Mouse (Mus musculus): ENCODE results near the gene Chchd10. TPM values are rescaled to one million over a fixed set of nuclear protein-coding genes. Genes with fewer than 3 reads are reported as not detected.
A peak's percentile ranks its signal among the peaks of the same experiment; 100 is the strongest.
"Not testable (repeated sequence)": the region's sequence is repeated elsewhere in the genome, so short reads cannot be mapped to it uniquely, and the experiment has no call there.

Gene Chchd10
- total RNA-seq (2021), result 100 to 1,000 TPM; 286 to 309 TPM
- long read RNA-seq, experiment 1, transcript Chchd10-201 (4 exons, 939 nt), result major isoform, 126 of 132 reads
- long read RNA-seq, experiment 1, partial matches to known transcripts, result 3 of 132 reads
- long read RNA-seq, experiment 1, other reads (novel, unspliced or antisense), result 1 of 132 reads
- long read RNA-seq, experiment 2, transcript Chchd10-201 (4 exons, 939 nt), result major isoform, 356 of 370 reads
- long read RNA-seq, experiment 2, partial matches to known transcripts, result 12 of 370 reads
- long read RNA-seq, experiment 2, other reads (novel, unspliced or antisense), result 1 of 370 reads

DNA sequence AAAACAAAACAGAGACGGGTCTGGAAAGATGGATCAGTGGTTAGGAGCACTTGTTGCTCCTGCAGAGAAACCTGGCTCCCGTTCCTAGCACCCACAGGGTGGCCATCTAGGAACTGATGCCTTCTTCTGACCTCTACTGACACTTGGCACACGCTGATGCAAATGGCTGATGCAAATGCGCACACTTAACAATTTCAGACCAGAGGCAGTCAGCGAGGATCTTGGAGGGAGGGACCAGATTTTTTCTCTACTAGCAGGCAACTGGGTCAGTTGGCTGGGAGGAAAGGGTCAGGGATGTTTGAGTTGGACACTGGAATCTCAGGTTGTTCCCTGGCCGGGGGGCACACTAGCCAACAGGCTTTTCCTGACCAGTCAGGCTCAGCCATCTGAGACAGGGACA, at the start of gene Chchd10:
Gene Chchd10 (plus strand): TSS at position 240 of the 400 bp plus-strand sequence.
- DNase-seq (ENCODE audit: low spot score in 2 of 2), result no peak

DNA sequence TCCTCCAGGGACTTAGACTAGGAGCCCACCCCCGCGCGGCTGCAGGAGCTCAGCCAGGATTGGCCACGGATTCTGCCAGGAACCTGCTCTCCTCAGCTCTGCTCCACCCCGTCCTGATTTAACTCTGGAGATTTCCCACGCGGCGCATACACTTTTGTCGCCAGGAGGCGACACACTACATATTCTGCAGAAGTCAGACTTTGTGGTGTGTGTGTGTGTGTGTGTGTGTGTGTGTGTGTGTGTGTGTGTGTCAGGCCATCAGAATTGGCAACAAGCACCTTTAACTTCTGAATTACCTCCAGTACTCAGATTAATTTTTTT, 49.7 kb upstream of the Chchd10 start:
- peak; percentile 70 to 82 for DNase-seq (ENCODE audit: low spot score in 2 of 2)

DNA sequence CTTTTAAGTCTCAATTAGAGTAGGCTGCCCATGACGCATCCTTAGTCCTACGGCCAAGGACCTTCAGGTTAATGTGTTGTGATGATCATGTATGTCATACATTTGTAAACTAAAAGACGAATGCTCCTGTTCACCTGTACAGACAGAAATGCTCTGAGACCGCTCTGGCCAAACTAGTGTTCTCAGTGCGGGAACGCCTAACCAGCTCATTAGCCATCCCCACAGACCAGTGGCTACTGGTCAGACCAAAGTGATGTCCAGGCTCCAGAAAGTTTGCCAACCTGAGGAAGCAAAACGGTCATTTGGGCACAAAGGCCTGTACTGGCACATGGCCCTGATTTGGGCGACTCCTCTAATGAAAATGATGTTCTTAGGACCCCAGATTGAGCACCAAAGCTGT, 48.2 kb upstream of the Chchd10 start:
- DNase-seq (ENCODE audit: low spot score in 2 of 2), result no peak

DNA sequence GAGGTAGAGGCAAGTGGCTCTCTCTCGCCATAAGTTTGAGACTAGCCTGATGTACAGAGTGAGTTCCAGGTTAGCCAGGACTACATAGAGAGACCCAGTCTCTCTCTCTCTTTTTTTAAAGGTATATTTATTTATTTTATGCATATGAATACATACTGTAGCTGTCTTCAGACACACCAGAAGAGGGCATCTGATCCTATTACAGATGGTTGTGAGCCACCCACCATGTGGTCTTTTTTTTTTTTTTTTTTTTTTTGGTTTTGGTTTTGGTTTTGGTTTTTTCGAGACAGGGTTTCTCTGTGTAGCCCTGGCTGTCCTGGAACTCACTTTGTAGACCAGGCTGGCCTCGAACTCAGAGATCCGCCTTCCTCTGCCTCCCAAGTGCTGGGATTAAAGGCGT, 45.4 kb upstream of the Chchd10 start:
- not testable (repeated sequence) for DNase-seq (ENCODE audit: low spot score in 2 of 2)

DNA sequence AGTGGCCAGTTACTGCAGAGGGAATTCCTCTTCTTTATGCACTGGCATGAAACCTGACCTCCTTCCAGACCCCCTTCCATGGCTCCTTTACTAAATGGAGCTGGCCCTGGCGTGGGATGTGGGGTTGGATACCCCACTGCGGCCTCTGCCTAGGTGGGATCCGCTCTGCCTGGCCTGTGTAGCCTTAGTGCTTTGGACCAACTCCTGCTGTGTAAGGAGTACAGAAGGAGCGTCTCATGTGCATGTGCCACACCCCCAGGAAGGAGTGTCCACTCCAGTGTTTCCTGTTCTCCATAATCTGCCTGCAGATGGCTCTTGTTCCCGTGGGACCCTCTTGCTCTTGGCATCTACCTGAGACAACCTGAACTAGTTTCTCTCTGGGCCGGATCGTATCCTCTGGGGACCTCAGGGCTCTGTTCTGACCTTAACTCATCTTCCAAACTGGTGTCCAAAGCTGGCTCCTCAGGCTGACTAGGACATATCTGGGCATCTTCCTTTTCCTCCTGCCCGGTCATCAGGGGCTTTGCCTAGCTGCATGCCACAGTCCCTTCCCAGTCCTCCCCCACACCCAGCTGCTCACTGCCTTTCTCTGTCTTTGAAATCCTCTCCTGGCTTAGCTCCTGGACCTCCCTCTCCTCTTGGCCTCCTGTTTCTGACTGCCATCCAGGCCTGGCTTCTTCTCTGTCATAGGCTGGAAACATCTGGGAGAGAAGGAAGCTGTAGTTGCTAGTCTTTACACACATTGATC, 43.4 kb upstream of the Chchd10 start:
- no peak for DNase-seq (ENCODE audit: low spot score in 2 of 2)

DNA sequence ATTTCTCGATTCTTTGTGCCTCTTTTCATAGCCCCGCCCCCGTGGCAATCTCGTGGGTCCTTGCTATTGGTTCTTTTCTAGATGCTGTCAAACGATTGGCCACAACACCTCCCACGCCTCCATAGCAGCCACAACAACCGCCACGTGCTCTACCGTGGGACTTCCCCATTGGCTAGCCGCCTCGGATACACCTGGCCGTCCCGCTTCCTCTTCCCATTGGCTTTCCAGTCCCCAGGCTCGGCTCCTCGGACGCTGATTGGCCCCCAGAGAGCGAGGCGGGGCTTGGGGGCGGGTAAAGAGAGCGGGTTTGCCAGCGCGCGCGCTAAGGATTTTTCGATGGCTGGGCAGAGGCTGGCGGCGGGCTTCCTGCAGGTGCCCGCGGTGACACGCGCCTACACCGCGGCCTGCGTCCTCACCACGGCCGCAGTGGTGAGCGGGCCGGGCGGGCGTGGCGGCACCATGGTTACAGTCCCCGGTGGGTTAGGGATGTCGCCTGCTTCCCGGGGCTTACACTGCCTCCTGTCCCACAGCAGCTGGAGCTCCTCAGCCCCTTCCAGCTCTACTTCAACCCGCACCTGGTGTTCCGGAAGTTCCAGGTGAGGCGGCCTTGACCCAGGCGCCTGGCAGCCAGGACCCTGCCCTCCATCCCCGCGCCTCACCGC, 39.7 kb upstream of the Chchd10 start, which contains the start of gene Derl3:
Gene Derl3 (plus strand): TSS at position 325 of the 662 bp plus-strand sequence.
- DNase-seq (ENCODE audit: low spot score in 2 of 2), result peak; percentile 91 to 97

DNA sequence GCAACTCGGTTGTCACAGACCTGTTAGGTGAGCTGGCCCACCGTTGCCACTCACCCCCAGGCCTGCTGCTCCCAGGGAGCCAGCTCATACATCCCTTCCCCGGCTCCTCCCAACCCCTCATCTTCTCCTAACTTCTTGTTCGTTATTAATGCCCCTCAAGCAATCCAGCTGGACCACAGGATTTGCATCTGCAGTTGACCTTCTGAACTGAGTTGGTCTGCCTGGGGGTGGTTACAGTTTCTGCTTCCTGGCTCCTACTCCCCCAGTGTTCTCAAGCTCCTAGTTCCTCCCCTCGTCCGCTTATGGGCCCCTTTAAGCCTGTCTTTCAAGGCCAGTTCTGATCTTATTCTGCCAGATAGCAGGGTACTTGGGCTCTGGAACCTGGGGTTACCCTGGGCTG, 38.3 kb upstream of the Chchd10 start:
- no peak for DNase-seq (ENCODE audit: low spot score in 2 of 2)

DNA sequence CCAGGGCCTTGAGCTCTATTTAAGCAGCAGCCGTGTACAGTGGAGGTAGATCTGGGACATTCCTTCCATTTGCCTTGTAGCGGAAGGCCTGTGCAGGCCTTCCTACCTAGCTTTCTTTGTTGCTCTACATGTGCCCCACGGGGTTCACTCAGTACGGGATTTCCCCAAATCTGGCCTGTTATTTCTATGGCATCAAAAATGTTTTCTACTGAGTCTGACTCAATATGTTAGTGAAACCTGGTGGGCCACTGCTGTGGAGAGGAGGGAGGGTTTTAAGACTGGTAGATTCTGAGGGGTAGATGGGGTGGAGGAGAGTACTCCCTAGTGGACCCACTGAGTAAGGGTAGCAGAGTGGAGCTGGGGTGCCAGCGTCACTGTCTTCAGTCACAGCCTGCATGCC, 37.2 kb upstream of the Chchd10 start:
- DNase-seq (ENCODE audit: low spot score in 2 of 2), result no peak

DNA sequence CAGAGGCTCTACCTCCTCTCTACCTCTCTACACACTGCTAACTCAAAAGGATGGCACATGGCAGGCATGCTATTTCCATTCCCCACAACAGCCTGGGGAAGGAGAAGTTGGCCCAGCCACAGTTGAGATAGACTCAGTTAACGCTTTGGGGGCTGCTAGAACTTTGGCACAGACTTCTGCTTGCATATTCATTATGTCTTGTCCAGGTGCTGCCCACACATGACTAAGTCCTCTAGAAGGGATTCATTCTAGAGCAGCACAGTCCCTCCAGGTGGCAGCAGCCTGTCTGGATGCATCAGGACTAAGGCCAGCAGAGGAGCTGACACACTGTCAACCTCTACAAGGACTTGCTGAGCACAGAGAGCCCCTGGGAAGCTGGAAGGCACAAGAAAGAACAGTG, 36.7 kb upstream of the Chchd10 start:
- DNase-seq (ENCODE audit: low spot score in 2 of 2), result peak; percentile 24 to 47

DNA sequence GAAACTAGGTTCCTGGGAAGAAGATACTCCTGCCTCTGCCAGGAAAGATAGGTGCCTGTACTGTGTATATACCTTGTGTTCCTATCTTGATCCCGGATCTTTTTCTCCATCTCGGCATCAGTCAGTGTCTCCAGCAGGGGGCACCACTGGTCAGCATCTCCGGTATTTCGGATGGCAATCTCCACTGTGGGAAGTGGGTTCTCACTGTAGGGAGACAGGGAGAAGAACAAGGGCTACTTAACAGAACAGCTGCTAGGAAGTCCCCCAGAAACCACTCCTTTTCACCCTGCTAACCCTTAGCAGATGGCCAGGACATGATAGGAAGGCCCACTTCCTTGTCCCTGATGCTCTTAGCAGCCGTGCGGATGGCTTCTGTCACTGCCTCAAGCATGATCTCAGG, 35.6 kb upstream of the Chchd10 start:
- DNase-seq (ENCODE audit: low spot score in 2 of 2), result peak; percentile 54 to 75

DNA sequence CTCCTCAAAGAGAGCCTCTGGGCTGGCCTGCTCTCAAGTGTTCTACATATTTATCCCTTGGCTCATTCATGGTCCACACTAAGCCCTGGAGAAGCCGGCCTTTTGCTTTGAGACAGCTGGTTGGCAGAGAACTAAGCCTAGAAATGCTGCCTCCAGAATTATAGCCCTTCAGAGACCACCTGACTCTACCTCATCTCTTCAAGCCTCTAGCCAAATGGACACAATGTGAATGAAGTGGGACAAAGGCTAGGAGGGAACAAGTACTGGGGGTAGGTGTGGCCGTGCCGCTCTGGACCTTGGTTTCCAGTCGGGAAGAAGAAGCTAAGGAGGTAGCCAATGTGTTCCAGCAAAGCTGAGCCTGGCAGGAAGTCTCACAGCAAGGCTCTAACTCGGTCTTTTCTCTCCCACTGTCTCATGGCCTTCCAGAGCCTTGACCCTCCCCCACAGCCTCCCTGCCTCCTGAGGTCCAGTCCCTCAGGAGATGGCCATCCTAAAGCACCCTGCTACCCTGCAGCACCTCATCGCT, 34.8 kb upstream of the Chchd10 start:
- DNase-seq (ENCODE audit: low spot score in 2 of 2), result no peak

DNA sequence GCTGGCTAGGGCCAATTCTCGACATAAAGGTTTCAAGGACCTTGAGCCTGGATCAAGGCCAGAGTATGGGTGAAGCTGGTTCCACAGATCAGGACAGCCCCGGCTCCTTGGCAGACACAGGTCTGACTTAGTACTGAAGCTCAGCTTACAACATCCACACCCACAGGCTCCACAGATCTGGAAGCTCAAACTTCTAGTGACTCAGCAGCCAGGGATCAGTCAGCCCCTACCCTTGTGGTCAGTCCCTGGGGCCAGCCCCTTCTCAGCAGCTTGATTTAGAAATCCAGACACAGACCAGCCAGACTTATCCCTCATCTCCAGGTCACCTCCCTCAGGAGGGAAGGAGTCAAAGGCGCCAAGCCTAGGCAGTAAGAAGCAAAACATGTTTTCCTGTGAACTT, 34.1 kb upstream of the Chchd10 start:
- no peak for DNase-seq (ENCODE audit: low spot score in 2 of 2)

DNA sequence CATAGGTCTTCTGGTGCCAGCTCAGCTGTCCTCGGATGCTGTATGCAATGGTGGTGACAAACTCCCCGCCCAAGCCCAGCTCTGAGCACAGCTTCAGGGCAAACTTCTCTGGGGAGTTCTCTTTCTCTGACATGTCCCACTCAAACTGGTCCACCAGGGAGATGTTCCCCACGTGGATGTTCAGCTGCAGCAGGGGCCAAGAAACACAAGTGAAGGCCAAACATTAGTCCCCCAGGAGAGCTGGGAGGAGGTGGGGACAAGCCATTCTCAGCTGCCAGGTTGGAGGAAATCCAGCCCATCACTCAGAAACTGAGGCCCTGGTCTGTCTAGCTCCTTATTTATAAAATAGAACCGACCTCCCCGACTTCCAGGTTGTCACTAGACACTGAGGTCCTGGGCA, 28.5 kb upstream of the Chchd10 start:
- no peak for DNase-seq (ENCODE audit: low spot score in 2 of 2)

DNA sequence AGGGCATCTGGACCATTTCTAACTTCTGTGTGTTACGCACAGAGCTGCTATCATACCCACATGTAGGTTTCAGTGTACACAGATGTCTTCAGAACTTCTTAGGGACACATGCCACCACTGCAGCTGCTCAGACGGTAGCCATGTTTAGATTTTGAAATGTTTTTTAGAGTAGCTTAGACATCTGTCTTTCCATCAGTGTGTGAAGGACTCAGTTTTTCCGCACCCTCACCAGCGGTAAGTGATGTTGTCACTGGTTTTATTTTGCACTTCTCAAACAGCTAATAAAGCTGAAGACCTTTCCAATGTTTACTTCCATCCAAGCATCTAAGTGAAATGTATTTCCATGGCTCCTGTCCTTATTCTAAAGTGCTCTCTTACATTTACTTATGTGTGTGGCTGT, 26.0 kb upstream of the Chchd10 start:
- no peak for DNase-seq (ENCODE audit: low spot score in 2 of 2)

DNA sequence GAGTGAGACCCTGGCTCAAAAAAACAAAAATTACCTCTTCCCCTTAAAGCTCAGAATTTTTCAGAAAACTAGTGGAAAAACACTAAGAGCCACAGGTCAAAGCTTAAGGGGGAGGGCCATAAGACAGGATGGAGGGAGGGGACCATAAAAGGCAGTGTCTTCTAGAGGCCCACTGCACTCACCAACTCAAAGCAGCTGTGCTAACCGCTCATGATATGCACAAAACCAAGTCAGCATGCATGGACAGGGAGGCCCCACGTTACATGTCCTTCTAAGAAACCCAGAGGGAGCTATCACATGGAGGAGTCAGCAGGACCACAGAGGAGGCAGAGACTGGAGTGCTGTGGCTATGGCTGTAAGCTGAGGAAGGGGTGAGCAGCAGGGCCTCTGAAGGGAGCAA, 22.2 kb upstream of the Chchd10 start:
- no peak for DNase-seq (ENCODE audit: low spot score in 2 of 2)

DNA sequence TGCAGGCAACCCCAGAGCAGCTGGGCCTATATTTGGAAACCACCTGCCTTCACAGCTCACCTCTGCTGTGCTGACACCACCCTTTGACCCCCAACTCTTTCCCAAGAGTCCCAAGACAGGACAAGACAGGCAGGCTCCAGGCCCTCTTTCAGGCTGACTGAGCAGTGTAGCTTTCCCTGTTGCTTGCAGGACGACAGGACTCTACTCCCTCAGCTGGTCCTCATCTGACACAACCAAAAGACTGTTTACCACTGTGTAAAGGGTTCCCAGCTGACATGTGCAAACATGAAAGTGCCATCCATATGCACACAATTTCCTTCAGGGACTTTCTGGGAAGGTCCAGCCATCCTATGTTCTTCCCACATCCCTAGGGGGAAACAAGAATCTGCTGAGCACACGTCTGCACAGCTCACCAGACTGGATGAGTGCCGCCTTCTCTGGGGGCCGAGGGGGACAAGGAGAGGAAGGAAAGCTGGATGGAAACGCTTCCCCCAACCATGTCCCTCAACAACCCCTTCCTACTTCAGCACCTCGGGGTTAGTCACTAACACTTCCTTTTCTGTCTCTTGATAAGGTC, 19.8 kb upstream of the Chchd10 start:
- DNase-seq (ENCODE audit: low spot score in 2 of 2), result no peak

DNA sequence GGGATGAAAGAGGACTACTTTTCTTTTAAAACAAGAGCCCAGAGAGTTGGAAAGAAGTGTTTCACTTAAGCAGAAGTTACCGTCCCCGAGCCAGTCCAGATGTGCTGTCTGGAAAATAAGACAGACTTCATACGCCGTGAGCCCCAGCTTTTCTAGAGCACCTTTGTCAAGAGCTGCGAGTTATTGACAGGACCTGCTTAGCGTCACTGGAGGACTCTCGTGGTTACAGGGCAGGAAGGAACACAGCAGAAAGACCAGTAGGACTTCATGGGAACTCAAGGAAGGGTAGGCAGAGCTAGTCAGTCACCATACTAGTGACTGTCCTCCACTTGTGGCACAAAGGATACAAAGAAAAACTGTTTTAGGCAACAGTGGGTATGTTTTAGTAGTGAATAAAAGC, 17.4 kb upstream of the Chchd10 start:
- DNase-seq (ENCODE audit: low spot score in 2 of 2), result no peak

DNA sequence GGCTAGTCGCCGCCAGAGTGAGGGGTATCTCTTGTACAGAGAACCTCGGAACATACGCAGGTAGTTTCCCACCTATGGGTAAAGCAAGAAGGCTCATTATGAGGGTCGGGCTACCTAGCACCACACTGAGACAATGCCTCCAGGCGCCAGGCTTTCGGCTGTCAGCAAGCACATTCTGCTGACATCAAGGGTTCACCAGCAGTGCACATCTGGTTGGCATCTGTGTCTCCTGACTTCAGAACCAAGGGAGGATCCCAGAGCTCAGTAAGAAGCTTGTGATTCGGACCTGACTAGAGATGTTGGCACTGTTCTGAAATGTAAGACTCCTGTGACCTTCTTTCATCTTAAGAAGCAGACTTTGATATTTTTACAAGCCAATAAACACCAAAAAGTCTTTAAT, 16.1 kb upstream of the Chchd10 start:
- no peak for DNase-seq (ENCODE audit: low spot score in 2 of 2)

DNA sequence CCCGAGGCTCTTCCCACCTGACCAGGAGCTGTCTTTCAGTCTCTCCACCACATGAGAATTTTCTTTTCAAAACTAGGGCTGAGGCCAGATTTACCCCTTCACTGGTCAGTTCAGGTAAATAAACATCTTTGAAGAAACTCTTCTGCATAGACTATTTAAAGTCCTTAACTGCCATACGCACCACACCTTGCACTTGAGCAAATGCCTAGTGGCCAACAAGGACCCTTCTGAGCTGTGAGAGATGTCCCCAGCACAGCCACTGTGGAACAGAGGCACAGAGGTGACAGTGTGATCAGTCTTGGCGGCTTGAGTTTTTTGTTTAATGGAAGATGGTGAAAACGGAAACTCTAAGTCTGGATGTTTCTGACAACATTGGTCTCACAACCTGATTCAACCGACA, 13.9 kb upstream of the Chchd10 start:
- no peak for DNase-seq (ENCODE audit: low spot score in 2 of 2)

DNA sequence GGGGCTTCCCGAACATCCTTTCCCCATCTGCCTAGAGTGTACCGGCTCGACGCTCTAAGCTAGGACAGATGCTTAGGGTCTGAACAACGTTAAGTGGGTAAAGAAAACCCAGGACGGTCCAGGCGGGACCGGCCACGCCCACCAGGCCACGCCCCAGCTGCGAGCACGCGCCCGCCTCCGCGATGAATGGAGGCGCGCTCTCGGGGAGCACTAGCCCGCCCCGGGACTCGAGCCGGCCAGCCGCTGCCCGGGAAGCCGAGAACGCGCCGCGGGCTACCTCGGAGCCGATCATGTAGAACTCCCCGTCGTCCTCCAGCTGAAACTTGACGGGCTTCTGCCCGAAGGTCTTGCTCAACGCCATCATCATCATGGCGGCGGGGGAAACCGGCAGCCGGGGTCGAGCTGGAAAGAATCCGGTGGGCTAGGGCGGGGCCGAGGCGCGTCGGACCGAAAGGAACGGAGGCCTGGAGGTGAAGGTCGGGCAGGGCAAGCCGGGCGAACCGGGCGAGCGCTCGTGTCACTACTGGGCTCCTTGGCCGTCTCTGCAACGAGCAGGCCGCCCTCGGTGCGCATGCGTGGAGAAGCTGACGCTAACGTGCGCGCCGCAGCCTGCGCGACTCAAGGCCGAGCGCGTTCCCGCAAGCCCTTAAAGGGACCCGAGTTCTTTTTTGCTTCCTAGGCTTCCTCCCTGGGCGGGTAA, 11.8 kb upstream of the Chchd10 start, which contains the start of gene Smarcb1:
Gene Smarcb1 (minus strand): TSS at position 592 of the 700 bp plus-strand sequence.
- peak; percentile 94 to 96 for DNase-seq (ENCODE audit: low spot score in 2 of 2)
